Mouse (Mus musculus) ovary, postnatal 14 days (tissue): Measurements from ENCODE around the gene Ryr2.
"Not testable (repeated sequence)": the region's sequence is repeated elsewhere in the genome, so short reads cannot be mapped to it uniquely, and the experiment has no call there.

Source experiments
- DNase-seq: peaks from one replicate; pipeline ENCODE4 v3.0.0; 2022; ENCODE audit warnings: low spot score

The Ryr2 gene

GRCm38 (mm10) chr13:11879037-11879436 is 227.7 kb downstream of the Ryr2 start:
- no peak for DNase-seq

DNA sequence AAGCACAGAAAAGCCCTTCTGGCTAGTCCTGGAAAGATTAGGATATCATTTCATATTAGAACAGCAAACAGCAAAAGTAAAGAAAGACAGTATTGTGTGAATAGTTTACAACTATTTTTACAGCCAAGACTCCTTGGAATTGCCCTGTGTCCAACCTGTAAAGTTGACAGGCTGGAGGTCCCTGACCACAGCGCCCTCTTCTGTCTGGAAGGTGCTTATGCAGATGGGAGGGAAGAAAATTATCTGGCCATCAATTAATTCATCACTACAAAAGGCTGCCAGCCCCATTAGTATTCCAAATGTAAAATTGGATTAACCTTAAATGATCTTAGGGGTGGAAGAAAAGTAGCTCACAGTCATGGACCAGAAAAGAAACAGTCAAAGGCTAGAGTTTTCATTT is 231.9 kb downstream of the Ryr2 start:
- no peak for DNase-seq

GRCm38 (mm10) chr13:11869971-11870370 is 236.8 kb downstream of the Ryr2 start:
- no peak for DNase-seq

DNA sequence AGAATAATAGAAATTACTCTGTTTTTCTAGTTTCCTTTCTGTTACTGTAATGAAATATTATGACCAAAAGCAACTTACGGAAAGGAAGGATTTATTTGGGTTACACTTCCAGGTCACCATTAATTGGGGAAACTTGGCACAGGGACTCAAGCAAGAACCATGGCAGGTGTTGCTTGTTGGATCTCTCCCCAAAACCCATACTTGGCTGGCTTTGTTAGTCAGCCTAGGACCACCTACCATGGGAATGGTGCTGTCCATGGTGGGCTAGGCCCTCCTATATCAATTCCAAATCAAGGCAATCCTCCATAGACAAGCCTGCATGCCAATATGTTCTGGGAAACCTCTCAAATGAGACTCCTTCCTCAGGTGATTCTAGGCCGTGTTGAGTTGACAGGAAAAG is 237.3 kb downstream of the Ryr2 start:
- DNase-seq, result no peak

DNA sequence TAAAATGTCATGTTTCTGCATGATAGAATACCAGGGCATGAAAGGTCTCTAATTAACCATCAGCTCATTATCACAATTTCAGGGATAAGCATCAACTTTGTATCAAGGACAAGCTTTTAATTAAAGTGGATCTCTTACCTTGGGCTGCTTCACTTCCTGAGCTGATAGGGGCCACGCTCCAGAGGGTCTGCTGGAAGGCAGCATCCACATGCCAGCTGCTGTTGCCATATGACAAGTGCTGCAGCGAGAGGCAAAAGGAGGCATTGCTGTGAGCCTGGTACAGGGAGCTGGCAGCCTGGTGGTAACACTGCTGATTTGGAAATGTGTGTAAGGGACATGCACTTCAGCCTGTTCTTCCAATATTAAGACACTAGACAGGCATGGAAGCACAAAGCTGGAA is 237.8 kb downstream of the Ryr2 start:
- no peak for DNase-seq

DNA sequence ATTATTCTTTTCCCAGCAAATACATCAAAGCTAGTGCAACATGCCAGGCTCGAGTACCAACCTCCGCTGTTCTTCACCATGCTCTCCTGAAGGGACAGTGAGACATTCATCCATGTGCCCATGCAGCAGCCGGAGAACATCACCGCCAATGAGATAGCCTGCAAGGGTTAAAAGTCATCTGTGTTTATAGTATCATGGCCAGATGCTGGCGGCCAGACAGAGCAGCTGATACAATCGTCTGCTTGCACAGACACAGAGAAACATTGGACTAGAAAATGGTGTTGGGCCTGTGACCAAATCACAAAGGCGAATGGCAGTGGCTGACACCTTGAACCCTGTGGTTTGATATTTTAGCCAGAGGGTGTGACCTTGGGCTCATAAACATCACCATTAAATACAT is 238.7 kb downstream of the Ryr2 start:
- DNase-seq, result no peak

- no peak for DNase-seq
Measured at GRCm38 (mm10) chr13:11865261-11865660, 241.5 kb downstream of the Ryr2 start.

DNA sequence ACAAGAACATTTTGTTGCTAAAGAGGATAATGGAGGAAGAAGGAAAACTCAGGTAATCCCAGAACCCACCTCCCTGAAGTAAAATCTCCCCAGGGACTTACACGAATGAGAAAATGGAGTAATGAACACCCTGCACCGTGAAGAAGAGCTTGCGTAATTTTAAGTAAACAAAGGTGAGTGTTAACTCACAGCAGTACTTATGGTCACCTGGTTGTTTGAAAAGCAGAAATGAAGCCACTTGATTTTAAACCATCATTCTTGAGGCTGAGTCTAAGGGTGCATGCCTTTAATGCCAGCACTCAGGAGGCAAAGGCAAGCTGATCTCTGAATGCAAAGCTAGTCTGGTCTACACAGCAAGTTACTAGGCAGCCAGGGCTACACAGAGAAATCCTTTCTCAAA is 255.1 kb downstream of the Ryr2 start:
- DNase-seq, result no peak

DNA sequence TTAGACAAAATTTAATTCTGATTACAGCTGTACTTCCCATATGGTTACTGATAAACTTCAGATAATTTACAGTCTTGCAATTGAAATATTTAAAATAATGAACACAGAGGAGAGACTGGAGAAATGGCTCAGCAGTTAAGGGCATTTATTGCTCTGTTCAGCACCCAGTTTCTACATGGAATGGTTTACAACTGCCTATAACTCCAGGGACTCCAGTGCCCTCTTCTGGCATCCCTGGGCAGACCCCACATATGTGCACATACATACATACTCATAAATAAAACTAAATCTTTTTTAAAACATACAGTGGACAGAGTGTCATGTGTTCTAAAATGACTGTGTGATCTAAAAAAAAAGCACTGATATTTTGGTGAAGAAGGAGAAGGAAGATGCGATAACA is 262.9 kb downstream of the Ryr2 start:
- DNase-seq, result no peak

- DNase-seq, result no peak
Measured at GRCm38 (mm10) chr13:11837870-11838269, 268.9 kb downstream of the Ryr2 start.

DNA sequence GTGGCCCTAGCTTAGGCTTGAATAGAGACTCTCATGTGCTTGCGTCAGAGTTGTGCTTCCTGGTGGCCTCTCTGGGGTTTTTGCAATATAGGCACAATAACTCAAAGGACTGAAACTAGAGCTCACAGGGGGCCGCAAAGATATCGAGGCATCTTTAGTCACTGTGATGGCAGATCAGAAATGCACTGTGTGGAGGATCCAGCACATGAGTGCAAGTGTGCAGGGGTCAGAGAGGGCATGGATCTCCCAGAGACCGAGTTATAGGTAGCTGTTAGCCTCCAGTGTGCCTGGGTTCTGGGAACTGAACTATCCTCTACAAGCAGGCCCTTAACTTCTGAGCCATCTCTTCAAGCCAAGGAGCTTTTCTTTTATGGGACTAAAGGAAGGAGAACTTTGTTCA is 269.6 kb downstream of the Ryr2 start:
- DNase-seq, result no peak

GRCm38 (mm10) chr13:11836304-11837078 is 270.3 kb downstream of the Ryr2 start:
- no peak for DNase-seq

GRCm38 (mm10) chr13:11831210-11831609 is 275.5 kb downstream of the Ryr2 start:
- no peak for DNase-seq

DNA sequence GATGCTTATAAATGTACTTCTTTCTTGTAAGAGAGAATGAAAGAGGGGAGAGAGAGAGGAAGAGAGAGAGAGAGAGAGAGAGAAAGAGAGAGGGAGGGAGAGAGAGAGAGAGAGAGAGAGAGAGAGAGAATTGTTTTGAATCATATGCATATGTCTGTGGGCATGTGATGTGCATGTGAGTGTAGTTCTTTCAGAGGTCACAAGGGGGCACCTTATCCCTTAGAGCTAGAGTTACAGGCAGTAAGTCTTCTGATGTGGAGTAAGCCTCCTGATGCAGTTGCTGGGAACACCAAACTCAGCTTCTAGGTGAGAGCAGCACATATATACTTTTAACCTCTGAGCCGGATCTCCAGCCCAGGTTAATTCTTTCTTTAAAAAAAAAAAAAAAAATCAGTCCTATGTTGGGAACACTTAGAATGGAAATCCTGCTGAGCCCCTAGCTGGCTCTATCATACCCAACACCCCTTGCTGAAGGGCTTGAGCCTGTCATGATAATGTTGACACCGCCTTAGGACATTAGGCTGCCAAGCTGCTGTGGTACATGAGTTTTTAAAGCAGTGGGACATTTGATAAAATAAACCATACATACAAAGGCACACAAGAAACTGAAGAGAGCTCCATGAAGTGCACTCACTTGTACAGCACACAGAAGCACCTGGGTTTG is 281.1 kb downstream of the Ryr2 start:
- DNase-seq, result no peak

DNA sequence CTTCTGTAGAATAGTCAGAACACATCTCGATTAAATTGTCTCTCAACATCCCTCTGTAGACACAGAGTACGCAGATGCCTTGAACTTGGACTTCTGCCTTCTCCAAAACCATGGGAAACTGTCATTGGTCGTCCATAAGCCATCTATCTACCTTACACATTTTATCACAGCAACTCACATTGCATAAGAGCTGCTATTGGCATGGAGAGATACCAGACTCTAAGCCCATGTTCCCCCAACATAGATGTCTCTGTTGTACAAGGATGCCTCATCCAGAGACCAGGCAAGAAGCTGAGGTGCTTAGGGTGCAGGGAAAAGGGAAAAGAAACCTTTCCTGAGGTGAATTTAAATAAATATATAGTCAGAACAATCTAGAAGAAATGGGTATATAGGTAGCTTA is 288.0 kb downstream of the Ryr2 start:
- DNase-seq, result no peak

DNA sequence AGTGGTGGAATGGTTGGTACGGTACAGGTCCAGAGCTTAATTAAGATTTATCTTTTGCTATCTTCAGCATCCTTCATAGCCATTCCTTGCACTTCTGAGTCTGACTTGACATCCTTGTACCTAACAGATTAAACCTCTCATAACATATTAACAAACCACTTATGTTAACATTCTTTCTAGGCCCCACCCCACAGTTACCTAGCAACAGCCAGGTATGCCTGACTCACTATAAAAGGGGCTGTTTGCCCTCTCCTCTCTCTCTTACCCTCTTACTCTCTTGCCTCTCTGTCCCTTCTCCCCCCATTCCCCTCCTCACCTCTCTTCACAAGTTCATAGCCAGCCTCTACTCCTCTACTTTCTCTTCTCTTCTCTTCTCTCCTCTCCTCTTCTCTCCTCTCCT is 297.4 kb downstream of the Ryr2 start:
- not testable (repeated sequence) for DNase-seq

DNA sequence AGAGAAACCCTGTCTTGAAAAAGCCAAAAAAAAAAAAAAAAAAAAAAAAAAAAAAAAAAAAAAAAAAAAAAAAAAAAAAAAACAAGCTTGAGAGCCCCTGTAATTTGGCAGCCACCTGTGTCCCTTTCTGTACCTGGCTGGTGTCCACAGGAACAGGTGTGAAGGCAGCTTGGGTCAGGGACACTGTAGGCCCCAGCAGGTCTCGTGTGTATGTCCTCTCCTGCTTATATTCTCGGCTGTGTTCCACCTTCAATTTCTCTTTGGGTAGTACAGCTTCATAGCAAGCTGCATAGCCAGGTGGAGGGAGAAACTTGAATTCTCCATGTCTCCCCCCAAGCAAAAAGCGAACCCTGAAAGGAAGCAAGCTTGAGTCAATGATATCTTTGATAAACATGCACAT is 314.2 kb downstream of the Ryr2 start:
- no peak for DNase-seq

DNA sequence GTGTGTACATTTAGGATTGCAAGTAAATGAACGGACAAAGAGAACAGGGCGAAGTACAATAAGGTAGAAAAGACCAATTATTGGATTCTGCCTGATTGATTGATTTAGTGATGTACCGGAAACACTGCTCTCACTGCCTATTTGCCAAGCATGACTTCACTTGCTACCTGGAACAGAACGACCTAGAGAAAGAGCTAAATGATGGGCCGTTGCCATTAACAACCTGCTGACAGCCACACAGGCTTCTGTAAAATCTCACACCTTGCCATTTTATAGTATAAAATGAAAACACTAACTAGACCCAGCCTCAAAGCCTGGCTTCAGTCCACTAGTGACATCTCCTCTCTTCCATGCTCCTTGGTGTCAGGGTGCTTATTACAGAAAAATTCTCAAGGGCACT is 316.2 kb downstream of the Ryr2 start:
- DNase-seq, result no peak

DNA sequence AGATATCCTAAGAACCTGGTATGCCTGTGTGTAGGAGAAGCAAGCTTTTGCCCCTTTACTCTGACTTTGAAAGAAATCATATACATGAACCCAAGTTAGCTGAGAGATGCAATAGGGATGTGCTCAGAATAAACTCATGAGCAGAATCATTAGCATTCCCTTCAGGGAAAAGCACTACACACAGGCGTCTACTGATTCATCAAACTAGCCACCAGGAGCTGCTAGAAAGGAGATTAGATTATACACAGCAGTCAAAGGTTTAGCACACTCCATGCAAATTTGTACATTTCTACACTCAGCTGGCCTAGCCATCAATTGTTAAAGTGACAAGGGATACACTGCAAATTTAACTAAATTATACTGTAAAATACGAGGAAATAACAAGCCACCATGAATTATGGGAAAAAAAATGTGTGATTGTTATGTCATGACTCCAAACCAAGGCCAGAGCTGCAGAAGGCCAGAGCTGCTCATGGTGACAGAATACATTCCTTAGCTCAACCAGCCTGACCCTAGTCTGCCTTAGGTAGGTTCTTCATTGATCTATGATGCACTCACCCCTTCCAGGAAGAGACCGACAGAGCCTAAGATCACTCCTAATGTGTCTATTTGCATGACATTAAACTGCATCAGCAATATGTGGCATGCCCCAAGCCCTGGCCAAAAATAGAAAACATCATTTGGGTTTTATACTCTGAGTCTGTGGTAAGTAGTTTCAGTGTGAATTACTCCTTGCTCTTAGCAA is 324.2 kb downstream of the Ryr2 start:
- no peak for DNase-seq

DNA sequence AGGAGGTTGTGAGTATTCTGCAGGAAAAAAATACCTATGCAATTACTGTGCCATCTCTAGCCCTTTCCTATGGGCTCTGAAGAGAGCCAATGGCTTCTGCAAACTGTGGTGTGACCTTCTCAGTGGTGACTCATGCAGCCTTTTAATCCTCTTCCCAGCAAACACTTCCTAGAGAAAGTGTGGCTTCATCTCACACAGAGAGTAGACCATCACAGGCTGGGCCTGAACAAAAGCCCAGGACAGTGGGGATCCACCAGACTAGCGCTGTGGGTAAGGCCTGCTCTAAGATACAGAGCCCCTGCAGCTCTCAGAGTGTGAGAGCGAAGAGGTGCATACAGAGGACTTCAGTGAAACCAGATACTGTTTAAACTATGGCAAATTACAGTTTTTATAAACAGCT is 325.7 kb downstream of the Ryr2 start:
- no peak for DNase-seq

- no peak for DNase-seq
Measured at GRCm38 (mm10) chr13:11777726-11778125, 329.0 kb downstream of the Ryr2 start.

DNA sequence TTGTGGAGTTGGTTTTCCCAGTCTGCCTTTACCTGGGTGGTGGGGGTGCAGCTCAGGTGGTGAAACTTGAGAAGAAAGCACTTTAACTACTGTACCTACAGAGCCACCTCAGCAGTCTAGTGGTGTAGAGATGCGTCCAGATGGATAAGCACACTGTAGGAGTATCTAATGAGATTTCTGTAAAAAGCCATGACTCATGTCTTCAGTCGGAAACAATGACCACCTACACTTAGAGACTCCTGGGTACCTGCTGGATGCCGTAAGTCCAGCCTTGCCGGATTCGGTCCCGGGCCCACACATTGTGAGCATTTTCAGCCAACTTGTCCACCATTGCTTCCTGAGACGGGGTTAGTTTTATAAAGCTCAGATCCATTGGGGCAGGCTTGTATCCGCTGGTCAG is 334.6 kb downstream of the Ryr2 start:
- DNase-seq, result no peak

DNA sequence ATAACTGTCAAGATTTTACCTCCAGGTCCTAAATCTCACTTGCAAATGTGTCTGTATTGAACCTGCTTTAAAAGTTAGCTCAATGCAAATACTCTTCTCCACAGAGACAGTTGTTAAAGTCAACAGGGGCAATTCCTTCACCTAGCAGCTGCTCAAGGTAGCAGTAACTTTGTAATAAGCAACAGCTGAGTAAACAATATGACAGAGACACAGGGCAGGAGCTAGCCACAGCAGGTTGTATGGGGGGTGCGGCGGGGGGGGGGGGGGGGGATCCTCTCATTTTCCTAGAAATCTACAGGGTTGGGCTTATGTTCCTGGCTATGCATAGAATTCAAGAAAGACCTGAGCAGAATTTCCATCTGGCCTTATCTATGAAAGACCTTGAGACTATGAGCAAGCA is 339.8 kb downstream of the Ryr2 start:
- DNase-seq, result no peak
